Mouse (Mus musculus): Measurements from ENCODE around the gene Carmil3. TPM values are rescaled to one million over a fixed set of nuclear protein-coding genes. Genes with fewer than 3 reads are reported as not detected.

Carmil3 gene
- polyA plus RNA-seq, 1 experiment = 0.08 TPM

- H3K27me3 ChIP-seq (ENCODE audit: control insufficient read depth, insufficient read depth, insufficient read length) = peaks cover 45% of the 10 kb centered on the region
- no peak overlapping the region for H3ac ChIP-seq (ENCODE audit: control insufficient read depth, insufficient read length)
- no peak overlapping the region for H3K4me2 ChIP-seq (ENCODE audit: low read depth)
- H3K36me3 ChIP-seq (ENCODE audit: control insufficient read depth, insufficient read depth) = no peaks in the 10 kb centered on the region
- TF ChIP-seq MYOD1 (IDR thresholded peaks at IDR 0.05; ENCODE audit: control insufficient read depth in 1 of 3, insufficient read length in 2 of 3, low read depth in 2 of 3) = no peak
- TF ChIP-seq TCF12 (IDR thresholded peaks at IDR 0.05; ENCODE audit: insufficient read depth, poor library complexity, severe bottlenecking) = no peak
- TF ChIP-seq REST (IDR thresholded peaks at IDR 0.05; ENCODE audit: insufficient read depth, insufficient read length) = no peak
- TF ChIP-seq USF1 (IDR thresholded peaks at IDR 0.05; ENCODE audit: low read depth) = no peak
- H3K79me2 ChIP-seq (ENCODE audit: control insufficient read depth, insufficient read depth) = no peaks in the 10 kb centered on the region
- no peak overlapping the region for H3K4me3 ChIP-seq
Observed at GRCm38 (mm10) chr14:55460297-55460696, 30.2 kb upstream of the Carmil3 start.

- Histone ChIP-seq H3K79me2 (ENCODE audit: control insufficient read depth, insufficient read depth) (no peaks in the 10 kb centered on the region), H3K27me3 (ENCODE audit: control insufficient read depth, insufficient read depth, insufficient read length) (peaks cover 59% of the 10 kb centered on the region), H3K4me3 (no peak overlapping the region), H3K4me2 (ENCODE audit: low read depth) (no peak overlapping the region), H3ac (ENCODE audit: control insufficient read depth, insufficient read length) (no peak overlapping the region), H3K36me3 (ENCODE audit: control insufficient read depth, insufficient read depth) (no peaks in the 10 kb centered on the region)
- TF ChIP-seq E2F4 (IDR thresholded peaks at IDR 0.05; ENCODE audit: insufficient read depth) = no peak
- TF ChIP-seq MYOG (IDR thresholded peaks at IDR 0.05; ENCODE audit: control insufficient read depth in 1 of 3, insufficient read depth in 1 of 3, insufficient read length in 2 of 3, low read depth in 2 of 3) = no peak
- no peak for TF ChIP-seq MAX (IDR thresholded peaks at IDR 0.05; ENCODE audit: low read depth)
- TF ChIP-seq REST (IDR thresholded peaks at IDR 0.05; ENCODE audit: insufficient read depth, insufficient read length) = no peak
- no peak for TF ChIP-seq POLR2A (IDR thresholded peaks at IDR 0.05; ENCODE audit: insufficient read length, low read depth)
- no peak for TF ChIP-seq TCF12 (IDR thresholded peaks at IDR 0.05; ENCODE audit: insufficient read depth, poor library complexity, severe bottlenecking)
- TF ChIP-seq USF1 (IDR thresholded peaks at IDR 0.05; ENCODE audit: low read depth) = no peak
- TF ChIP-seq MYOD1 (IDR thresholded peaks at IDR 0.05; ENCODE audit: control insufficient read depth in 1 of 3, insufficient read length in 2 of 3, low read depth in 2 of 3) = no peak
- no peak for TF ChIP-seq SRF (IDR thresholded peaks at IDR 0.05; ENCODE audit: control insufficient read depth, insufficient read length, low read depth)
- TF ChIP-seq POLR2AphosphoS2 (IDR thresholded peaks at IDR 0.05; ENCODE audit: insufficient read length, low read depth) = no peak
- no peak for TF ChIP-seq TCF3 (IDR thresholded peaks at IDR 0.05; ENCODE audit: insufficient read length, low read depth)
- no peak for TF ChIP-seq CEBPB (IDR thresholded peaks at IDR 0.05; ENCODE audit: insufficient read depth, poor library complexity, severe bottlenecking)
Observed at GRCm38 (mm10) chr14:55461757-55462156, 28.7 kb upstream of the Carmil3 start.

- H3ac ChIP-seq (ENCODE audit: control insufficient read depth, insufficient read length) = no peak overlapping the region
- no peak overlapping the region for H3K4me3 ChIP-seq
- no peaks in the 10 kb centered on the region for H3K36me3 ChIP-seq (ENCODE audit: control insufficient read depth, insufficient read depth)
- no peak for TF ChIP-seq TCF3 (IDR thresholded peaks at IDR 0.05; ENCODE audit: insufficient read length, low read depth)
- no peak for TF ChIP-seq CEBPB (IDR thresholded peaks at IDR 0.05; ENCODE audit: insufficient read depth, poor library complexity, severe bottlenecking)
- no peak for TF ChIP-seq POLR2AphosphoS2 (IDR thresholded peaks at IDR 0.05; ENCODE audit: insufficient read length, low read depth)
- TF ChIP-seq REST (IDR thresholded peaks at IDR 0.05; ENCODE audit: insufficient read depth, insufficient read length) = no peak
- TF ChIP-seq TCF12 (IDR thresholded peaks at IDR 0.05; ENCODE audit: insufficient read depth, poor library complexity, severe bottlenecking) = no peak
- TF ChIP-seq E2F4 (IDR thresholded peaks at IDR 0.05; ENCODE audit: insufficient read depth) = no peak
- TF ChIP-seq MYOG (IDR thresholded peaks at IDR 0.05; ENCODE audit: control insufficient read depth in 1 of 3, insufficient read depth in 1 of 3, insufficient read length in 2 of 3, low read depth in 2 of 3) = no peak
- no peak for TF ChIP-seq USF1 (IDR thresholded peaks at IDR 0.05; ENCODE audit: low read depth)
- no peak overlapping the region for H3K4me2 ChIP-seq (ENCODE audit: low read depth)
- H3K27me3 ChIP-seq (ENCODE audit: control insufficient read depth, insufficient read depth, insufficient read length) = peaks cover 59% of the 10 kb centered on the region
- H3K79me2 ChIP-seq (ENCODE audit: control insufficient read depth, insufficient read depth) = no peaks in the 10 kb centered on the region
Observed at GRCm38 (mm10) chr14:55466481-55466880, 24.0 kb upstream of the Carmil3 start.

GRCm38 (mm10) chr14:55467108-55467507 is 23.3 kb upstream of the Carmil3 start:
- no peaks in the 10 kb centered on the region for H3K36me3 ChIP-seq (ENCODE audit: control insufficient read depth, insufficient read depth)
- H3K27me3 ChIP-seq (ENCODE audit: control insufficient read depth, insufficient read depth, insufficient read length) = peaks cover 65% of the 10 kb centered on the region
- no peak overlapping the region for H3K4me2 ChIP-seq (ENCODE audit: low read depth)
- H3K79me2 ChIP-seq (ENCODE audit: control insufficient read depth, insufficient read depth) = no peaks in the 10 kb centered on the region
- H3ac ChIP-seq (ENCODE audit: control insufficient read depth, insufficient read length) = no peak overlapping the region
- H3K4me3 ChIP-seq = no peak overlapping the region
- no peak for TF ChIP-seq TCF3 (IDR thresholded peaks at IDR 0.05; ENCODE audit: insufficient read length, low read depth)
- no peak for TF ChIP-seq MYOG (IDR thresholded peaks at IDR 0.05; ENCODE audit: control insufficient read depth in 1 of 3, insufficient read depth in 1 of 3, insufficient read length in 2 of 3, low read depth in 2 of 3)
- no peak for TF ChIP-seq MYOD1 (IDR thresholded peaks at IDR 0.05; ENCODE audit: control insufficient read depth in 1 of 3, insufficient read length in 2 of 3, low read depth in 2 of 3)
- TF ChIP-seq TCF12 (IDR thresholded peaks at IDR 0.05; ENCODE audit: insufficient read depth, poor library complexity, severe bottlenecking) = no peak
- no peak for TF ChIP-seq E2F4 (IDR thresholded peaks at IDR 0.05; ENCODE audit: insufficient read depth)
- TF ChIP-seq USF1 (IDR thresholded peaks at IDR 0.05; ENCODE audit: low read depth) = no peak
- TF ChIP-seq CEBPB (IDR thresholded peaks at IDR 0.05; ENCODE audit: insufficient read depth, poor library complexity, severe bottlenecking) = no peak
- TF ChIP-seq SRF (IDR thresholded peaks at IDR 0.05; ENCODE audit: control insufficient read depth, insufficient read length, low read depth) = no peak
- no peak for TF ChIP-seq REST (IDR thresholded peaks at IDR 0.05; ENCODE audit: insufficient read depth, insufficient read length)
- TF ChIP-seq MAX (IDR thresholded peaks at IDR 0.05; ENCODE audit: low read depth) = no peak
- TF ChIP-seq POLR2A (IDR thresholded peaks at IDR 0.05; ENCODE audit: insufficient read length, low read depth) = no peak
- no peak for TF ChIP-seq POLR2AphosphoS2 (IDR thresholded peaks at IDR 0.05; ENCODE audit: insufficient read length, low read depth)

- H3K4me2 ChIP-seq (ENCODE audit: low read depth) = no peak overlapping the region
- no peak overlapping the region for H3ac ChIP-seq (ENCODE audit: control insufficient read depth, insufficient read length)
- H3K79me2 ChIP-seq (ENCODE audit: control insufficient read depth, insufficient read depth) = no peaks in the 10 kb centered on the region
- H3K36me3 ChIP-seq (ENCODE audit: control insufficient read depth, insufficient read depth) = no peaks in the 10 kb centered on the region
- H3K4me3 ChIP-seq = no peak overlapping the region
- peaks cover 54% of the 10 kb centered on the region for H3K27me3 ChIP-seq (ENCODE audit: control insufficient read depth, insufficient read depth, insufficient read length)
- TF ChIP-seq MYOG (IDR thresholded peaks at IDR 0.05; ENCODE audit: control insufficient read depth in 1 of 3, insufficient read depth in 1 of 3, insufficient read length in 2 of 3, low read depth in 2 of 3) (no peak), CEBPB (IDR thresholded peaks at IDR 0.05; ENCODE audit: insufficient read depth, poor library complexity, severe bottlenecking) (no peak), REST (IDR thresholded peaks at IDR 0.05; ENCODE audit: insufficient read depth, insufficient read length) (no peak), E2F4 (IDR thresholded peaks at IDR 0.05; ENCODE audit: insufficient read depth) (no peak), POLR2AphosphoS2 (IDR thresholded peaks at IDR 0.05; ENCODE audit: insufficient read length, low read depth) (no peak), TCF3 (IDR thresholded peaks at IDR 0.05; ENCODE audit: insufficient read length, low read depth) (no peak), MAX (IDR thresholded peaks at IDR 0.05; ENCODE audit: low read depth) (no peak), TCF12 (IDR thresholded peaks at IDR 0.05; ENCODE audit: insufficient read depth, poor library complexity, severe bottlenecking) (no peak), POLR2A (IDR thresholded peaks at IDR 0.05; ENCODE audit: insufficient read length, low read depth) (no peak), MYOD1 (IDR thresholded peaks at IDR 0.05; ENCODE audit: control insufficient read depth in 1 of 3, insufficient read length in 2 of 3, low read depth in 2 of 3) (no peak), SRF (IDR thresholded peaks at IDR 0.05; ENCODE audit: control insufficient read depth, insufficient read length, low read depth) (no peak), USF1 (IDR thresholded peaks at IDR 0.05; ENCODE audit: low read depth) (no peak)
Observed at GRCm38 (mm10) chr14:55468301-55468741, 22.1 kb upstream of the Carmil3 start.

Measured in myocyte (in vitro differentiated cells).